Mouse (Mus musculus): ENCODE measurements around the gene Zfp672. TPM values are rescaled to one million over a fixed set of nuclear protein-coding genes. Genes with fewer than 3 reads are reported as not detected.

Gene Zfp672
- polyA plus RNA-seq, 1 experiment from 2014 or later: 36.2 TPM

DNA sequence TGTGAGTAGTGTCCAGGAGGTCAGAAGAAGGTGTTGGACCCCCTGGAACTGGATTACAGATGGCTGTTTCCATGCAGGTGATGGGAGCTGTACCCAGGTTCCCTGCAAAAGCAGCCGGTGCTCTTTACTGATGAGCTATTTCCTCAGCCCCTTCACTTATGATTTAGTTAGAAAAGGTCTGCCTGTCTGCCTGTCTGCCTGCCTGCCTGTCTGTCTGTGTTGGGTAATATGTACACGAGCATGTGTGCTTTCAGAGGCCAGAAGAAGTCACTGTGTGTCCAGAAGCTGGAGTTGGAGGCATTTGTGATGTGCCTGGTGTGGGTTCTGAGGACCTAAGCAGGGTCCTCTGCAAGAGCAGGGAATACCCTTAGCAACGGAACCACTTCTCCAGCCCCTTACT, 23.6 kb upstream of the Zfp672 start:
- 85% methylated on average over 3 of the region's 3 CpGs for WGBS
- Histone ChIP-seq H3K4me3 (replicated peaks) (no peak overlapping the region), H3K27ac (no peak overlapping the region), H3K9me3 (replicated peaks) (no peaks in the 10 kb centered on the region), H3K27me3 (no peaks in the 10 kb centered on the region), H3K4me2 (no peak overlapping the region), H3K4me1 (no peaks in the 10 kb centered on the region), H3K36me3 (no peaks in the 10 kb centered on the region), H3K9ac (no peak overlapping the region)
- ATAC-seq (replicated peaks; ENCODE audit: low FRiP score): no peak

DNA sequence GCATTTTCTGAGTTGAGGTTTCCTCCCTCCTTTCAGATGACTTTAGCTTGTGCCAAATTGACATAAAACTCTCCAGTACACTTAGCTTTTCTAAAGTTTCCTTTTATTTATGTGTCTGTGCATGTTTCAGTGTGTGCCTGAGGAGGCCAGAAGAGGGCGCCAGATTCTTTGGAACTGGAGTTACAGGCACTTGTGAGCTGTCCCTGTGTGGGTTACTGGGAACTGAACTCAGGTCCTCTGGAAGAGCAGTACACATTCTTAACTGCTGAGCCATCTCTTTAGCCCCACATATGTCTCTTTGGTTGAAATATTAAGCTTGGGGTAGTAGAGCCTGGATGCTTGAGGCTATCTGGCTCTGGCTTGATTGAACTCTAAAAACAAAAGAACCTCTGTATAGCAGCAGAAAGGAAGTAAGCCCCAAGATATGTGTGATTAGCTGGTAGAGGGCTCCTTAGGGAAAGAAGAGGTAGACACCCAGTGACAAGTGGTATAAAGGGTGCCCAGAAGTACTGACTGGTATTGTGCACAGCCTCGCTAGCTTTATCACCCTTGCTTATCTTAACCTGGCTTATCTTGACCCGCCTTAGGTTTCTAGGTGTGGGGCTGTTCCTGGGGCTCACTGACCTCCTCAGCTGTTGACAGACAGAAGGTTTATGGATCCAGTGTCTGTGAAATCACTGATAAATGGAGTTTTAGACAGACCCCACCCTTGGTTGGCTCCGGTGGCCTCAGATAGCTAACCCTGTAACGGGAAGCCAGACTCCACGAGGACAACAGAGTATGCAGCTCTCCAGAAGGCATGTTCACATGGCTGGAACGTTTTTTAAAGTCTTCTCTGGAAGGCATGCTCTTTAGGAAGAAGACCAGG, 22.8 kb upstream of the Zfp672 start:
- Histone ChIP-seq H3K9ac (no peak overlapping the region), H3K27me3 (no peaks in the 10 kb centered on the region), H3K4me2 (no peak overlapping the region), H3K4me1 (no peaks in the 10 kb centered on the region), H3K27ac (no peak overlapping the region), H3K36me3 (0 out of 2 replicates have a peak, but pooled peaks cover 3% of the 10 kb centered on the region), H3K9me3 (replicated peaks) (no peaks in the 10 kb centered on the region), H3K4me3 (replicated peaks) (no peak overlapping the region)
- 50% methylated on average over 7 of the region's 7 CpGs for WGBS
- ATAC-seq (replicated peaks; ENCODE audit: low FRiP score): peak; percentile 40; the same call in 1 of the 2 replicates

DNA sequence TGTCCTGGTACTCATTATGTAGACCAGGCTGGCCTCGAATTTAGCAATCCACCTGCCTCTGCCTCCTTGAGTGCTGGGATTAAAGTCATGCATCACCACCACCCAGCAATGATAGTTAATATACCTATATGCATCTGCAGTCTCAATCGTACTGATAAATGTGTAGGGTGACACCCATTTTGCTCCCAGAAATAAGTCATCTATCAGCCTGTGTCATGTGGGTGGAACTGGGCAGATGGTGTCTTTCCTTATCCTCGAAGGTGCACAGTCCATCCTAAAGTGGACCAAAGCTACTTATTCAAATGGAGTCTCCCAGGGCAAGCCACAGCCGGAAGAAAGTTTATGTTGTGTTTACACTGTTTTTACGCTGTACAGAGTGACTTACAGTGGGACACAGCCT, 21.0 kb upstream of the Zfp672 start:
- no peak overlapping the region for H3K4me2 ChIP-seq
- no peaks in the 10 kb centered on the region for H3K4me1 ChIP-seq
- no peak overlapping the region for H3K4me3 ChIP-seq (replicated peaks)
- H3K27me3 ChIP-seq: no peaks in the 10 kb centered on the region
- H3K36me3 ChIP-seq: peaks cover 16% of the 10 kb centered on the region
- H3K9me3 ChIP-seq (replicated peaks): no peaks in the 10 kb centered on the region
- no peak; the same call in 1 of the 2 replicates for ATAC-seq (replicated peaks; ENCODE audit: low FRiP score)
- no peak overlapping the region for H3K9ac ChIP-seq
- WGBS: 70% methylated on average over 5 of the region's 5 CpGs
- no peak overlapping the region for H3K27ac ChIP-seq

- no peak for ATAC-seq (replicated peaks; ENCODE audit: low FRiP score)
- no peaks in the 10 kb centered on the region for H3K4me1 ChIP-seq
- no peak overlapping the region for H3K4me2 ChIP-seq
- no peaks in the 10 kb centered on the region for H3K9me3 ChIP-seq (replicated peaks)
- H3K9ac ChIP-seq: no peak overlapping the region
- H3K27me3 ChIP-seq: no peaks in the 10 kb centered on the region
- H3K27ac ChIP-seq: no peak overlapping the region
- H3K36me3 ChIP-seq: peaks cover 22% of the 10 kb centered on the region
- WGBS: 70% methylated on average over 4 of the region's 4 CpGs
- no peak overlapping the region for H3K4me3 ChIP-seq (replicated peaks)
Observed at GRCm38 (mm10) chr11:58350628-58351027, 20.5 kb upstream of the Zfp672 start.

DNA sequence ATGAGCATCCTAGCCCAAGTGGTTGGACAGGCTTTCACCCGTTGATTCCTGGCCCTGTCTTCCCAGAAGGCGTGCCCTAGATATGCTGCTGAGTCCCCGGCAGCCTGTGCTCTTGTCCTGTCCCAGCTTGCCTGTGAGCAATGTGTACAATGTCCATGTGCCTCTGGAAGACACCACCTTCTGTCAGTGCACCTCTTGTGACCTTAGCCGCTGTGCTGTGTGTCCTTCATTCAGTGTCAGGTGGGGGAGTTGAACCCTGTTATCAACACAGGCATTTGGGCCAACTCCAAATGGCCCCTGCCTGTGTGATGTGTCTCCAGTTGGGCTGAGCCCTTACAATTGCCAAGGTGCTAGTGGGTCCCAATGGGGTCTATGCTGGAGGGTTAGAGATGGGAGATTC, 16.6 kb upstream of the Zfp672 start:
- H3K36me3 ChIP-seq: peaks cover 54% of the 10 kb centered on the region
- H3K4me3 ChIP-seq (replicated peaks): no peak overlapping the region
- ATAC-seq (replicated peaks; ENCODE audit: low FRiP score): no peak
- 89% methylated on average over 4 of the region's 4 CpGs for WGBS
- no peaks in the 10 kb centered on the region for H3K27me3 ChIP-seq
- H3K9me3 ChIP-seq (replicated peaks): no peaks in the 10 kb centered on the region
- H3K4me2 ChIP-seq: no peak overlapping the region
- H3K27ac ChIP-seq: no peak overlapping the region
- no peak overlapping the region for H3K9ac ChIP-seq
- no peaks in the 10 kb centered on the region for H3K4me1 ChIP-seq

- WGBS: 72% methylated on average over 3 of the region's 3 CpGs
Observed at GRCm38 (mm10) chr11:58334746-58335145, 4.6 kb upstream of the Zfp672 start.

GRCm38 (mm10) chr11:58331546-58331945, 1.4 kb upstream of the Zfp672 start:
- Histone ChIP-seq H3K4me2 (peak overlapping the region; percentile 78), H3K4me3 (replicated peaks) (peak overlapping the region; percentile 92), H3K9me3 (replicated peaks) (no peaks in the 10 kb centered on the region), H3K27ac (no peak overlapping the region), H3K27me3 (no peaks in the 10 kb centered on the region), H3K4me1 (peaks cover 31% of the 10 kb centered on the region), H3K36me3 (peaks cover 55% of the 10 kb centered on the region), H3K9ac (peak overlapping the region; percentile 94)
- 93% methylated on average over 6 of the region's 6 CpGs for WGBS
- ATAC-seq (replicated peaks; ENCODE audit: low FRiP score): no peak

More at GRCm38 (mm10) chr11:58334746-58335145, 4.6 kb upstream of the Zfp672 start:
- H3K36me3 ChIP-seq: peaks cover 65% of the 10 kb centered on the region
- peaks cover 20% of the 10 kb centered on the region for H3K4me1 ChIP-seq
- no peak overlapping the region for H3K27ac ChIP-seq
- no peak overlapping the region for H3K9ac ChIP-seq
- no peaks in the 10 kb centered on the region for H3K9me3 ChIP-seq (replicated peaks)
- ATAC-seq (replicated peaks; ENCODE audit: low FRiP score): no peak
- H3K27me3 ChIP-seq: no peaks in the 10 kb centered on the region
- no peak overlapping the region for H3K4me2 ChIP-seq
- no peak overlapping the region for H3K4me3 ChIP-seq (replicated peaks)

DNA sequence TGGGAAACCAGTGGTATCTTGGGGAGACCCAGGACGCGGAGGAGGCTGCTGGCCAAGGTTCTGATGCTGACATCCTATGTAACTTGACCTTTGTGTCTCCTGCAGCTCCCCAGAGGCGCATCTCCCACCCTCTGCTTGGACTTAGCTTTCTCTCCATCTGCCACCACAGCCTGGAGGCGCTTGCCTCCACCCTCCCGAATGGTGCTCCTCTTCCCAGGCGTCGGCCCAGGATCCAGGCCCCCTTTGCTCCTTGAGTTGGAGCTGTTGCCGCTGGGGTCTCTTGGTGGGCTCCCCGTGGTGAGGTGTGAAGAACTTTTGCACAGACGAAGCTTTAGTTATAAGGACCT, 983 bp upstream of the Zfp672 start:
- Histone ChIP-seq H3K4me2 (peak overlapping the region; percentile 78), H3K4me1 (peaks cover 31% of the 10 kb centered on the region), H3K4me3 (replicated peaks) (peak overlapping the region; percentile 92), H3K27ac (peak overlapping the region; percentile 86; the same call in 1 of the 2 replicates), H3K36me3 (peaks cover 52% of the 10 kb centered on the region), H3K27me3 (no peaks in the 10 kb centered on the region), H3K9ac (peak overlapping the region; percentile 94), H3K9me3 (replicated peaks) (no peaks in the 10 kb centered on the region)
- 16% methylated on average over 10 of the region's 10 CpGs for WGBS
- peak; percentile 21; the same call in 1 of the 2 replicates for ATAC-seq (replicated peaks; ENCODE audit: low FRiP score)

- WGBS: under 1% methylated on average over 21 of the region's 21 CpGs
- H3K36me3 ChIP-seq: peaks cover 45% of the 10 kb centered on the region
- H3K4me2 ChIP-seq: peak overlapping the region; percentile 78
- peak overlapping the region; percentile 92 for H3K4me3 ChIP-seq (replicated peaks)
- H3K4me1 ChIP-seq: peaks cover 31% of the 10 kb centered on the region
- H3K27ac ChIP-seq: peak overlapping the region; percentile 86
- no peaks in the 10 kb centered on the region for H3K27me3 ChIP-seq
- H3K9me3 ChIP-seq (replicated peaks): no peaks in the 10 kb centered on the region
- H3K9ac ChIP-seq: peak overlapping the region; percentile 94
- peak; percentile 22 for ATAC-seq (replicated peaks; ENCODE audit: low FRiP score)
Observed at GRCm38 (mm10) chr11:58329906-58330275, 248 bp downstream of the Zfp672 start.

DNA sequence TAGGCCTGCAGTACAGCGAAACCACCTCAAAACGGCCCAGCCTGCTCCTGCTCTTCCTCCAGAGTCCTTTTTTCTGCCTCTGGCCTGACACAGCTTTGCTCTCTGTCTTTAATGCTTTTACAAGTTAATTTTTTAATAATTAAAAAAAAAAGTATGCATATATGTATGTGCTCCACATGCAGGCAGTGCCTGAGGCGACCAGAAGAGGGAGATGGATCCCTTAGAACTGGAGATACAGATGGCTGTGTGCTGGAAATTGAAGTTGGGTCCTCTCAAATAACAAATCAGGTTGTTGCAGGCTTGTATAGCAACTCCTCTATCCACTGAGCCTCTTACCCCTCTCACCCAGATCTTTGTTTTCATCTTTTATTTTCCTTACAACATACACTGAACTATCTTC, 3.4 kb downstream of the Zfp672 start:
- Histone ChIP-seq H3K4me1 (peaks cover 35% of the 10 kb centered on the region), H3K9ac (no peak overlapping the region), H3K9me3 (replicated peaks) (no peaks in the 10 kb centered on the region), H3K4me2 (no peak overlapping the region), H3K36me3 (peaks cover 20% of the 10 kb centered on the region), H3K27me3 (no peaks in the 10 kb centered on the region), H3K27ac (no peak overlapping the region), H3K4me3 (replicated peaks) (no peak overlapping the region)
- ATAC-seq (replicated peaks; ENCODE audit: low FRiP score): no peak
- 95% methylated on average over 3 of the region's 3 CpGs for WGBS

DNA sequence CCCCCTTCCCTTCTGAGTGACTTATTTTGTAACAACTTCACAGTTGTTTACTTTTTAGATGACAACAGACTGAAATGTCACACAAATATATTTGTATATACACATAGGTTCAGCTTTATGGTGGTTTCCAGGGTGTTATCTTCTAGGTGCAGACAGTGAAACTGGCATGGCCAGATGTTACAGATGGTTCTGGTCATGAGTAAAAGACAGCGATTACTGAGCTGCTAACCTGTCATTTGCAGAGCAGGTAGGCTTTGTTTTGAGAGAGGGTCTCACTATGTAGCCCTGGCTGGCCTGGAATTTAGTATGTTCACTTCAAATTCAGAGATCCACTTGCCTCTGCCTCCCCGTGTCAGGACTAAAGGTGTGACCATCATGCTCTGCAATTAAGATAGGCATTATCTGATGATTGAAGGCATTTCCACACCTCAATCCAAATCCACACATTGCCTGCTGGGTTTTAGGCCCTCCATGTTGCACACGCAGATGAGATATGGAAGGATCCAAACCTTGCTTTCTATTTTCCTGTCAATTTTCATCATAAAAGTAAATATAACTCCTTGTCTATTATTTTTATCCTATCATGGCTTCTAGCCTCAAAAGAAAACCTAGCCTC, 5.4 kb downstream of the Zfp672 start:
- Histone ChIP-seq H3K4me2 (no peak overlapping the region), H3K36me3 (peaks cover 34% of the 10 kb centered on the region), H3K27ac (no peak overlapping the region), H3K4me1 (peaks cover 32% of the 10 kb centered on the region), H3K27me3 (no peaks in the 10 kb centered on the region), H3K4me3 (replicated peaks) (no peak overlapping the region), H3K9ac (no peak overlapping the region), H3K9me3 (replicated peaks) (no peaks in the 10 kb centered on the region)
- ATAC-seq (replicated peaks; ENCODE audit: low FRiP score): no peak
- WGBS: 88% methylated on average over 3 of the region's 3 CpGs

DNA sequence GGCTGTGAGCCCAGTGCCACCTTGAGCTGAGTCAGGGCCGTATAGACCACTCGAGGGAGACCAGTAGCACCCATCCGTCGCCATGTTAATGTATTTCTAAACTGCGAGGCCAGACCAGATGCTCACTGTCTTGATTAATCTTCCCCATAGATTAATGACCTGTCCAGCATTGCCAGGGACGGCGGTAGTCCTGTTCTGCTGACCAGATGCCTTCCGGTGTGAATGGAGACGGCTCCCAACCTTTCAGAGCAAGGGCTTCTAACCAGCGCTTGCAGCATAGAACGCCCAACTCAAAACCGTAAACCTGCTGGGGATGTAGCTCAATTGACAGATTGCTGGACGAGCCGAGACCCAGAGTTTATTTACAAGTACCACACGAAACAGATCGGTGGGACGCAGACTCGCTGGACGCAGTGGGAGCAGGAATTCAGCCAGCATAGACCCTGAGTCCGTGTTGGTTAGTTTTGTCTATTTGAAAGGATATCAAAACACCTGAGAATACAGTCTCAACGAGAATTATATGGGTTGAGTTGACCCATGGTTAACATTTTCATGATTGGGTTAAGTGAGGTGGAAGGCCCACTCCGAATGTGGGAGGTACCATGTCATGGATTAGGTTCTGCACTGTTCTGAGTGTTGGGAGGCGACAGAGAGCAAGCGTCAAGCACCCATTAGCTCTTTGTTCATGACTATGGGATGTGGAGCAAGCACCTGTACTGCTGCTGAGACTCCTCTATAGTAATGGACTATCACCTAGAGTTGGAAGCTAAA, 6.4 kb downstream of the Zfp672 start:
- ATAC-seq (replicated peaks; ENCODE audit: low FRiP score): no peak
- Histone ChIP-seq H3K27me3 (no peaks in the 10 kb centered on the region), H3K4me3 (replicated peaks) (peak overlapping the region; percentile 87), H3K27ac (peak overlapping the region; percentile 100), H3K4me2 (peak overlapping the region; percentile 78), H3K4me1 (peaks cover 23% of the 10 kb centered on the region), H3K36me3 (peaks cover 43% of the 10 kb centered on the region), H3K9ac (peak overlapping the region; percentile 88), H3K9me3 (replicated peaks) (no peaks in the 10 kb centered on the region)
- WGBS: 7% methylated on average over 24 of the region's 24 CpGs
